Mouse (Mus musculus) heart, embryonic 12.5 days (tissue): ENCODE results near the gene Ndufb5. TPM values are rescaled to one million over a fixed set of nuclear protein-coding genes. Genes with fewer than 3 reads are reported as not detected.
"Not testable (repeated sequence)": the region's sequence is repeated elsewhere in the genome, so short reads cannot be mapped to it uniquely, and the experiment has no call there.

Experiments
- ATAC-seq: fragments of 200-750 bp; cut with Nextera tagmentation; 2 replicates; pipeline ENCODE4 v1.8.0; 2017; ENCODE audit warnings: moderate TSS enrichment, moderate library complexity; ENCODE audit not compliant: insufficient number of reproducible peaks, low FRiP score
- H3K27ac ChIP-seq: fragments of 300-500 bp; sonication (generic); 2 replicates; pipeline ENCODE4 v1.5.1; 2016; ENCODE audit warnings: mild to moderate bottlenecking, moderate library complexity; ENCODE audit not compliant: poor library complexity, severe bottlenecking
- H3K27me3 ChIP-seq: fragments of 300-500 bp; sonication (generic); replicated peaks from 2 replicates; pipeline ENCODE4 v1.6.1; 2016; ENCODE audit warnings: mild to moderate bottlenecking, moderate library complexity
- H3K36me3 ChIP-seq: fragments of 300-500 bp; sonication (generic); 2 replicates; pipeline ENCODE4 v1.6.1; 2016; ENCODE audit warnings: mild to moderate bottlenecking, moderate library complexity
- H3K4me1 ChIP-seq: fragments of 300-500 bp; sonication (generic); replicated peaks from 2 replicates; pipeline ENCODE4 v1.6.1; 2016; ENCODE audit warnings: mild to moderate bottlenecking
- H3K4me2 ChIP-seq: fragments of 300-500 bp; sonication (generic); 2 replicates; pipeline ENCODE4 v1.6.1; 2016; ENCODE audit warnings: mild to moderate bottlenecking, moderate library complexity
- H3K4me3 ChIP-seq: fragments of 300-500 bp; sonication (generic); 2 replicates; pipeline ENCODE4 v1.5.1; 2016; ENCODE audit warnings: mild to moderate bottlenecking
- H3K9ac ChIP-seq: fragments of 300-500 bp; sonication (generic); 2 replicates; pipeline ENCODE4 v1.6.1; 2016; ENCODE audit warnings: mild to moderate bottlenecking, moderate library complexity
- H3K9me3 ChIP-seq: fragments of 300-500 bp; sonication (generic); replicated peaks from 2 replicates; pipeline ENCODE4 v1.6.1; 2016; ENCODE audit warnings: mild to moderate bottlenecking, moderate library complexity
- WGBS: fragments of 180-500 bp; shearing (Covaris S2); methylation state at CpG from one replicate; pipeline ENCODE4 v1.1.7; 2016; 5-methylcytosine and 5-hydroxymethylcytosine counted together
- polyA plus RNA-seq: library from polyadenylated mRNA; unstranded; fragments of >200 nt; fragmentation: Nextera tagmentation; extraction: Ambion mirVana; gene quantifications from 2 replicates; pipeline ENCODE4 v1.2.1, GENCODE M21; 2016

The Ndufb5 gene
- polyA plus RNA-seq, 1 experiment from 2014 or later, result 468 TPM

GRCm38 (mm10) chr3:32737172-32737655 lies 424 bp downstream of the Ndufb5 start, which contains the start of gene Mrpl47:
Gene Mrpl47, minus strand, starts transcription at chr3:32737605.
- H3K27me3 ChIP-seq, result no peaks in the 10 kb centered on the region
- WGBS, result under 1% methylated on average over 31 of the region's 31 CpGs
- peak within 1 kb of the TSS; percentile 91 for H3K9ac ChIP-seq
- H3K9me3 ChIP-seq, result no peaks in the 10 kb centered on the region
- peak within 1 kb of the TSS; percentile 93 for H3K4me3 ChIP-seq
- H3K27ac ChIP-seq, result peak within 1 kb of the TSS; percentile 93
- ATAC-seq, result peak; percentile 48
- peaks cover 20% of the 10 kb centered on the region for H3K4me1 ChIP-seq
- H3K4me2 ChIP-seq, result peak within 1 kb of the TSS; percentile 71
- peaks cover 30% of the 10 kb centered on the region for H3K36me3 ChIP-seq

- no peak for ATAC-seq
- peak overlapping the region; percentile 71 for H3K4me2 ChIP-seq
Observed at GRCm38 (mm10) chr3:32738549-32738948, 1.8 kb downstream of the Ndufb5 start.

GRCm38 (mm10) chr3:32742276-32742780 lies 5.5 kb downstream of the Ndufb5 start:
- WGBS, result 76% methylated on average over 2 of the region's 2 CpGs
- Histone ChIP-seq H3K27ac (no peak overlapping the region), H3K4me2 (no peak overlapping the region)

More at GRCm38 (mm10) chr3:32738549-32738948, 1.8 kb downstream of the Ndufb5 start:
- peaks cover 30% of the 10 kb centered on the region for H3K36me3 ChIP-seq
- H3K4me3 ChIP-seq, result no peak overlapping the region
- whole genome bisulfite sequencing, result 90% methylated on average over 5 of the region's 5 CpGs
- H3K27ac ChIP-seq, result no peak overlapping the region
- H3K4me1 ChIP-seq, result peaks cover 20% of the 10 kb centered on the region
- no peaks in the 10 kb centered on the region for H3K9me3 ChIP-seq
- H3K9ac ChIP-seq, result no peak overlapping the region
- H3K27me3 ChIP-seq, result no peaks in the 10 kb centered on the region

GRCm38 (mm10) chr3:32745001-32745400 lies 8.2 kb downstream of the Ndufb5 start:
- WGBS, result 91% methylated on average over 6 of the region's 6 CpGs

More at GRCm38 (mm10) chr3:32742276-32742780, 5.5 kb downstream of the Ndufb5 start:
- H3K9me3 ChIP-seq, result 0 out of 2 replicates have a peak, but pooled peaks cover 4% of the 10 kb centered on the region
- peaks cover 25% of the 10 kb centered on the region for H3K4me1 ChIP-seq
- no peak for ATAC-seq
- H3K9ac ChIP-seq, result no peak overlapping the region
- H3K4me3 ChIP-seq, result no peak overlapping the region
- H3K27me3 ChIP-seq, result no peaks in the 10 kb centered on the region
- peaks cover 53% of the 10 kb centered on the region for H3K36me3 ChIP-seq

GRCm38 (mm10) chr3:32745426-32745825 lies 8.6 kb downstream of the Ndufb5 start:
- not testable (repeated sequence) for H3K27me3 ChIP-seq

More at GRCm38 (mm10) chr3:32745001-32745400, 8.2 kb downstream of the Ndufb5 start:
- Histone ChIP-seq H3K9me3 (0 out of 2 replicates have a peak, but pooled peaks cover 4% of the 10 kb centered on the region), H3K4me3 (no peak overlapping the region), H3K27ac (no peak overlapping the region), H3K27me3 (no peaks in the 10 kb centered on the region), H3K9ac (no peak overlapping the region), H3K4me1 (peaks cover 8% of the 10 kb centered on the region; the same call in 1 of the 2 replicates), H3K4me2 (no peak overlapping the region), H3K36me3 (peaks cover 72% of the 10 kb centered on the region)
- no peak for ATAC-seq

GRCm38 (mm10) chr3:32748384-32748783 lies 11.6 kb downstream of the Ndufb5 start:
- Histone ChIP-seq H3K9me3 (0 out of 2 replicates have a peak, but pooled peaks cover 4% of the 10 kb centered on the region), H3K36me3 (peaks cover 84% of the 10 kb centered on the region), H3K4me2 (no peak overlapping the region), H3K4me1 (peaks cover 8% of the 10 kb centered on the region; the same call in 1 of the 2 replicates), H3K9ac (no peak overlapping the region), H3K4me3 (no peak overlapping the region), H3K27ac (no peak overlapping the region), H3K27me3 (no peaks in the 10 kb centered on the region)
- no peak for ATAC-seq
- whole genome bisulfite sequencing, result 86% methylated on average over 9 of the region's 9 CpGs

More at GRCm38 (mm10) chr3:32745426-32745825, 8.6 kb downstream of the Ndufb5 start:
- not testable (repeated sequence) for H3K9me3 ChIP-seq, ATAC-seq, H3K4me1 ChIP-seq, H3K9ac ChIP-seq, H3K4me2 ChIP-seq, H3K4me3 ChIP-seq, H3K27ac ChIP-seq
- H3K36me3 ChIP-seq, result peaks cover 76% of the 10 kb centered on the region

- Histone ChIP-seq H3K27ac (no peak overlapping the region), H3K27me3 (no peaks in the 10 kb centered on the region), H3K36me3 (peaks cover 89% of the 10 kb centered on the region), H3K9me3 (0 out of 2 replicates have a peak, but pooled peaks cover 4% of the 10 kb centered on the region), H3K4me1 (0 out of 2 replicates have a peak, but pooled peaks cover 3% of the 10 kb centered on the region), H3K4me2 (no peak overlapping the region), H3K4me3 (no peak overlapping the region), H3K9ac (no peak overlapping the region)
- ATAC-seq, result no peak
- 90% methylated on average over 4 of the region's 4 CpGs for WGBS
Observed at GRCm38 (mm10) chr3:32749820-32750579, 13.2 kb downstream of the Ndufb5 start.

- no peak overlapping the region for H3K4me3 ChIP-seq
- no peaks in the 10 kb centered on the region for H3K9me3 ChIP-seq
- WGBS, result 78% methylated on average over 3 of the region's 3 CpGs
- H3K27ac ChIP-seq, result peak overlapping the region; percentile 18; the same call in 1 of the 2 replicates
- H3K36me3 ChIP-seq, result peaks cover 60% of the 10 kb centered on the region
- ATAC-seq, result no peak
- no peak overlapping the region for H3K9ac ChIP-seq
- H3K4me1 ChIP-seq, result 0 out of 2 replicates have a peak, but pooled peaks cover 3% of the 10 kb centered on the region
- H3K4me2 ChIP-seq, result no peak overlapping the region
- H3K27me3 ChIP-seq, result no peaks in the 10 kb centered on the region
Observed at GRCm38 (mm10) chr3:32754384-32754915, 17.7 kb downstream of the Ndufb5 start.

- Histone ChIP-seq H3K4me3 (no peak overlapping the region), H3K9me3 (no peaks in the 10 kb centered on the region), H3K27me3 (no peaks in the 10 kb centered on the region), H3K4me2 (no peak overlapping the region), H3K27ac (no peak overlapping the region), H3K9ac (no peak overlapping the region), H3K4me1 (0 out of 2 replicates have a peak, but pooled peaks cover 3% of the 10 kb centered on the region), H3K36me3 (peaks cover 15% of the 10 kb centered on the region; the same call in 1 of the 2 replicates)
- ATAC-seq, result no peak
- 70% methylated on average over 5 of the region's 5 CpGs for WGBS
Observed at GRCm38 (mm10) chr3:32759212-32759611, 22.4 kb downstream of the Ndufb5 start.

GRCm38 (mm10) chr3:32762962-32763361 lies 26.2 kb downstream of the Ndufb5 start:
- no peak overlapping the region for H3K4me3 ChIP-seq
- no peak for ATAC-seq
- WGBS, result 62% methylated on average over 8 of the region's 8 CpGs

GRCm38 (mm10) chr3:32763902-32764301 lies 27.1 kb downstream of the Ndufb5 start:
- Histone ChIP-seq H3K4me3 (no peak overlapping the region), H3K4me1 (no peaks in the 10 kb centered on the region), H3K36me3 (no peaks in the 10 kb centered on the region), H3K4me2 (no peak overlapping the region), H3K27ac (no peak overlapping the region), H3K9ac (no peak overlapping the region), H3K27me3 (no peaks in the 10 kb centered on the region), H3K9me3 (no peaks in the 10 kb centered on the region)
- no peak for ATAC-seq
- WGBS, result 44% methylated on average over 7 of the region's 7 CpGs

More at GRCm38 (mm10) chr3:32762962-32763361, 26.2 kb downstream of the Ndufb5 start:
- Histone ChIP-seq H3K4me2 (no peak overlapping the region), H3K27me3 (no peaks in the 10 kb centered on the region), H3K9ac (no peak overlapping the region), H3K9me3 (no peaks in the 10 kb centered on the region), H3K36me3 (peaks cover under 1% of the 10 kb centered on the region; the same call in 1 of the 2 replicates), H3K27ac (no peak overlapping the region), H3K4me1 (no peaks in the 10 kb centered on the region)
